Comparison of ENCODE assay signal across 8 mouse cellular contexts in the genomic region with DNA sequence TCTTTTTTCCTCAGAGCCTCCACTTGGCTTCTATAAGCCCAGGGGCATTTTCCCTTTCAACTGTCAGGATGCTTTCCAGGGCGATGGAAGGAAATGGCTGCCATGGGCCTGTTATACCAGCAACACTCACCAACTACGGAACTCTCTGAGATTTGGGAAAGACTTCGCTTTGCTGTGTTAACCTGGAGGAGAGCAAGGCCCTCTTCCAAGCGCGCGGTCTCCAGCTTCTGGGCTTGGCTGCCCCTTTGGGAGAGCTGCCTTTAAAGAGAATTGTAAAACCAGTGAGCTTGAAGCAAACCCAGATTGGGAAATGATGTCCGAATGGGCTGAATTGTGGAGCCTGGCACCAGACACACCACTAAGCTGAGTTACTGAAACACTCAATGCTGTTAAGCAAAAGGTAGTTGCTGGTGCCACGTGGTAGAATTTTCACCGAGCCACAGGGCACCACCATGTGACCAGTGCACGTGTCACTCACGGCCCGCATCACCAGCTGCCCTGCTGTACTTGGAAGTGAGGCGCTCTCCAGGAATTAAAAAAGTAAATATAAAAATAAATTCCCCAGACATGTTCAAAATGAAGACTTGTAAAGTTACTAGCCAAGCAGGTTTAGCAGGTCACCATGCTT.
DNase-seq lines count a peak whose midpoint lies in the region; ATAC-seq and TF ChIP-seq lines count a peak whose summit lies in the region.

No protein-coding gene starts in this region.

- WGBS in lung, adult 2 months, result 76% methylated on average over 13 of the region's 13 CpGs
- 65% methylated on average over 13 of the region's 13 CpGs for WGBS in kidney, embryonic 15.5 days
- 40% methylated on average over 13 of the region's 13 CpGs for WGBS in neural tube, embryonic 15.5 days

- H3K4me2 ChIP-seq in kidney, embryonic 15.5 days, result no peak overlapping the region
- peak overlapping the region; percentile 17 for H3K4me2 ChIP-seq in neural tube, embryonic 15.5 days

- H3K4me1 ChIP-seq in lung, adult 2 months (ENCODE audit: control insufficient read depth, insufficient read depth, low read length), result no peaks in the 10 kb centered on the region
- peaks cover 25% of the 10 kb centered on the region for H3K4me1 ChIP-seq in kidney, embryonic 15.5 days
- peaks cover 15% of the 10 kb centered on the region for H3K4me1 ChIP-seq in neural tube, embryonic 15.5 days

- H3K9me3 ChIP-seq in kidney, embryonic 15.5 days (replicated peaks), result no peaks in the 10 kb centered on the region
- no peaks in the 10 kb centered on the region for H3K9me3 ChIP-seq in neural tube, embryonic 15.5 days (replicated peaks)

- peak; percentile 50; the same call in 1 of the 2 replicates for ATAC-seq in kidney, embryonic 15.5 days (replicated peaks; ENCODE audit: low FRiP score)
- ATAC-seq in neural tube, embryonic 15.5 days (ENCODE audit: low FRiP score), result no peak

- no peaks in the 10 kb centered on the region for H3K27me3 ChIP-seq in kidney, embryonic 15.5 days
- no peaks in the 10 kb centered on the region for H3K27me3 ChIP-seq in neural tube, embryonic 15.5 days (replicated peaks)

- TF ChIP-seq CTCF in lung, adult 2 months (IDR thresholded peaks at IDR 0.05; ENCODE audit: insufficient read depth, low read length), result no peak

- no peaks in the 10 kb centered on the region for H3K36me3 ChIP-seq in kidney, embryonic 15.5 days
- H3K36me3 ChIP-seq in neural tube, embryonic 15.5 days, result no peaks in the 10 kb centered on the region

- TF ChIP-seq POLR2A in lung, adult 2 months (IDR thresholded peaks at IDR 0.05; ENCODE audit: borderline replicate concordance, extremely low read depth, low read depth, low read length), result no peak

- no peak overlapping the region for H3K27ac ChIP-seq in kidney, embryonic 15.5 days
- H3K27ac ChIP-seq in neural tube, embryonic 15.5 days (replicated peaks), result 0 out of 2 replicates have a peak overlapping the region, but pooled peaks have one; percentile 28

- H3K9ac ChIP-seq in kidney, embryonic 15.5 days, result no peak overlapping the region
- no peak overlapping the region for H3K9ac ChIP-seq in neural tube, embryonic 15.5 days (replicated peaks)

- peak; percentile 28 for DNase-seq in embryo, embryonic 11 days
- no peak for DNase-seq in embryo, embryonic 10 days (ENCODE audit: low spot score)
- DNase-seq in lung, postnatal 36 days, result peak; percentile 15
- no peak for DNase-seq in lung, adult 2 months
- DNase-seq in left cerebral cortex, adult 18-20 months (ENCODE audit: low spot score in 2 of 2), result no peak
- DNase-seq in thymus, postnatal 0 days (ENCODE audit: low spot score), result no peak

- H3K4me3 ChIP-seq in lung, adult 2 months (replicated peaks; ENCODE audit: extremely low read depth, low read depth, low read length), result no peak overlapping the region
- no peak overlapping the region for H3K4me3 ChIP-seq in kidney, embryonic 15.5 days (replicated peaks)
- H3K4me3 ChIP-seq in neural tube, embryonic 15.5 days (replicated peaks), result no peak overlapping the region

Comparison
In these comparisons a context has a peak if more than half of its experiments do, and no peak if none do; other contexts are left out.
1. DNase-seq: peak in embryo, embryonic 11 days (single experiment) and lung, postnatal 36 days (single experiment); none in embryo, embryonic 10 days (single experiment), lung, adult 2 months (single experiment), left cerebral cortex, adult 18-20 months (0 of 2) and thymus, postnatal 0 days (single experiment).